ENCODE assay signal across 6 mouse cellular contexts in the genomic region with DNA sequence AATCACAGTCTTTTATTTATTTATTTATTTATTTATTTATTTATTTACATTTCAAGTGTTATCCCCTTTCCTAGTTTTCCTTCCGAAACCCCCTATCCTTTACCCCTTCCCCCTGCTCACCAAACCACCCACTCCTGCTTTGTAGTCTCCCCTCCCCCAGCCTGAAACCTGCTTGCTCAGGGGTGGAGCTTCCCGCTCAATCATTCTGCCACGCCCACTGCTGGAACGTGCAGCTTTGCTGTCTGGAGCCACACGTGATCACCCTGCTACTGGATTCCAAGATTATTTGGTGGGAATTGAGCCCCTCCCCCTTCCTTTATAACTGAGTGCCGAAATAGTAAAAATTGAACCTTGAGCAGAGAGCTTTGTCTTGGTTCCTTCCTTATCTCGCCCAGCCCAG.
DNase-seq lines count a peak whose midpoint lies in the region; TF ChIP-seq lines count a peak whose summit lies in the region.
"Not testable (repeated sequence)": the region's sequence is repeated elsewhere in the genome, so short reads cannot be mapped to it uniquely, and the experiment has no call there.

No protein-coding gene starts in this region.

- not testable (repeated sequence) for H3K27me3 ChIP-seq in ES-Bruce4 (ENCODE audit: control insufficient read depth, insufficient read depth, low read length, poor library complexity, severe bottlenecking); embryonic facial prominence, embryonic 10.5 days (replicated peaks; ENCODE audit: low read depth, poor library complexity, severe bottlenecking)

- TF ChIP-seq CTCF in ES-Bruce4 (IDR thresholded peaks at IDR 0.05; ENCODE audit: low read depth, low read length): not testable (repeated sequence)

- H3K27ac ChIP-seq in ES-Bruce4 (ENCODE audit: insufficient read depth, low read length); ES-E14 (ENCODE audit: insufficient read depth, low read depth, low read length, poor library complexity, severe bottlenecking); embryonic facial prominence, embryonic 10.5 days (replicated peaks): not testable (repeated sequence)

- WGBS in embryonic facial prominence, embryonic 10.5 days: 52% methylated on average over 7 of the region's 7 CpGs

- H3K9ac ChIP-seq in ES-Bruce4 (ENCODE audit: low read depth, poor library complexity, severe bottlenecking); ES-E14 (ENCODE audit: insufficient read depth, low read depth, low read length, poor library complexity, severe bottlenecking): not testable (repeated sequence)

- not testable (repeated sequence) for H3K36me3 ChIP-seq in ES-Bruce4 (ENCODE audit: control insufficient read depth, insufficient read depth, low read length, poor library complexity, severe bottlenecking); ES-E14 (ENCODE audit: control insufficient read depth, insufficient read depth, low read length, poor library complexity, severe bottlenecking); embryonic facial prominence, embryonic 10.5 days (replicated peaks)

- peak; percentile 68; the same call in 1 of the 2 replicates for TF ChIP-seq EP300 in ES-Bruce4 (IDR thresholded peaks at IDR 0.05; ENCODE audit: insufficient read depth, low read depth, low read length)

- DNase-seq in ES-E14 (ENCODE audit: low read depth, low spot score) (peak; percentile 17), ZHBTc4 (ENCODE audit: low read depth, low spot score) (peak; percentile 64)
- DNase-seq in embryonic facial prominence, embryonic 10.5 days (ENCODE audit: low spot score): peak; percentile 10
- peak; percentile 43 for DNase-seq in heart, adult 11 months
- peak; percentile 2 for DNase-seq in kidney, postnatal 4 days

- H3K4me1 ChIP-seq in ES-Bruce4 (ENCODE audit: control insufficient read depth, insufficient read depth, low read length); ES-E14 (ENCODE audit: control insufficient read depth in 2 of 2, insufficient read depth in 2 of 2, low read length in 2 of 2, poor library complexity in 1 of 2); embryonic facial prominence, embryonic 10.5 days: not testable (repeated sequence)

- not testable (repeated sequence) for H3K4me3 ChIP-seq in ES-Bruce4 (ENCODE audit: low read depth, low read length); ES-E14 (ENCODE audit: insufficient read depth in 1 of 2, low read depth in 1 of 2, low read length in 2 of 2, poor library complexity in 1 of 2, severe bottlenecking in 1 of 2); embryonic facial prominence, embryonic 10.5 days

- TF ChIP-seq POLR2A in ES-Bruce4 (IDR thresholded peaks at IDR 0.05; ENCODE audit: insufficient read depth, low read length): not testable (repeated sequence)

- not testable (repeated sequence) for H3K9me3 ChIP-seq in ES-Bruce4 (replicated peaks; ENCODE audit: control insufficient read depth, insufficient read depth, low read length, poor library complexity, severe bottlenecking); ES-E14 (ENCODE audit: control insufficient read depth, insufficient read depth, low read depth, low read length); embryonic facial prominence, embryonic 10.5 days

- in situ Hi-C loops in ES-E14 (cut with MboI; ENCODE audit: low sequenced_read_pairs in 2 of 2, unreplicated experiment in 2 of 2): not testable (repeated sequence)

Comparison
In these comparisons a context has a peak if more than half of its experiments do, and no peak if none do; other contexts are left out.
1. DNase-seq: peak in every context shown above with its lines; median percentile 64 in ZHBTc4; 43 in heart, adult 11 months; 17 in ES-E14; 10 in embryonic facial prominence, embryonic 10.5 days; 2 in kidney, postnatal 4 days.